Mouse (Mus musculus): ENCODE measurements at regions not wholly inside any gene's neighbourhood (a gene's known extent, or its start where the extent isn't known, plus 50 kb on each side); places are given as distances from the start of the nearest gene placed in this dataset.
"Not testable (repeated sequence)": the region's sequence is repeated elsewhere in the genome, so short reads cannot be mapped to it uniquely, and the experiment has no call there.

DNA sequence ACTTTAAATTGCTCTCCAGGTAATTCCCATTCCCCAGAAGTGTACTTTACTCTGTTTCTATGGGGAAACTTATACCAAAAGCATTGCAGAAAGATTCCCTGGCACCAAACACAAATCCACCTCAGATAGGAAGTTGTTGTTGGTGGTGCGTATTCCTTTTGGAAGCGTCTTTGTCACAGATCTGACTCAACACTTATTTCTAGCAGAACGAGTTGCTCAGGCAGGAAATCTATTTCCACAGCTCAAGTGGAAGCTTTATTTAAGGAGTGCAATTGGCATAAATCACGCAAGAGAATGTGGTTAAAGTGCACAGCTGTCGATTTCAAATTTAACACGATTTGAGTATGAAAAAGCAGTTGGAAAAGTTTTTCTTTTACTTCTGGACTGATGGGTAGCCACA lies 436.9 kb upstream of the Ghitm start:
- no peaks in the 10 kb centered on the region for H3K4me1 ChIP-seq (ENCODE audit: insufficient read depth)

GRCm38 (mm10) chr14:37558258-37558657 lies 423.2 kb upstream of the Ghitm start:
- ATAC-seq: no peak
- no peak overlapping the region for H3K9ac ChIP-seq (replicated peaks)
- no peak for DNase-seq
- H3K9me3 ChIP-seq (ENCODE audit: low read length): no peaks in the 10 kb centered on the region
- WGBS (ENCODE audit: insufficient replicate concordance): 42% methylated on average over 5 of the region's 5 CpGs
- no peak overlapping the region for H3K4me2 ChIP-seq (ENCODE audit: low read depth, low read length)
- no peak overlapping the region for H3K4me3 ChIP-seq (ENCODE audit: low read depth, low read length)
- no peaks in the 10 kb centered on the region for H3K27me3 ChIP-seq (ENCODE audit: insufficient read depth, low read length)
- no peak overlapping the region for H3K27ac ChIP-seq (ENCODE audit: low read depth)
- no peaks in the 10 kb centered on the region for H3K4me1 ChIP-seq (ENCODE audit: insufficient read depth)
- no peak for TF ChIP-seq CTCF (IDR thresholded peaks at IDR 0.05; ENCODE audit: low read depth)
- no peak for TF ChIP-seq EP300 (IDR thresholded peaks at IDR 0.05; ENCODE audit: low read depth)
- H3K36me3 ChIP-seq (replicated peaks; ENCODE audit: insufficient read depth, low read length): no peaks in the 10 kb centered on the region

More for the DNA sequence above, 436.9 kb upstream of the Ghitm start:
- Histone ChIP-seq H3K4me3 (ENCODE audit: low read depth, low read length) (no peak overlapping the region), H3K4me2 (ENCODE audit: low read depth, low read length) (no peak overlapping the region), H3K36me3 (replicated peaks; ENCODE audit: insufficient read depth, low read length) (no peaks in the 10 kb centered on the region), H3K27me3 (ENCODE audit: insufficient read depth, low read length) (no peaks in the 10 kb centered on the region), H3K27ac (ENCODE audit: low read depth) (no peak overlapping the region), H3K9ac (replicated peaks) (no peak overlapping the region), H3K9me3 (ENCODE audit: low read length) (no peaks in the 10 kb centered on the region)
- 59% methylated on average over 6 of the region's 6 CpGs for WGBS (ENCODE audit: insufficient replicate concordance)
- ATAC-seq: no peak
- TF ChIP-seq EP300 (IDR thresholded peaks at IDR 0.05; ENCODE audit: low read depth) (no peak), CTCF (IDR thresholded peaks at IDR 0.05; ENCODE audit: low read depth) (no peak)
- no peak for DNase-seq

GRCm38 (mm10) chr14:37523616-37524015 lies 388.5 kb upstream of the Ghitm start:
- Histone ChIP-seq H3K27ac (ENCODE audit: low read depth) (no peak overlapping the region), H3K27me3 (ENCODE audit: insufficient read depth, low read length) (no peaks in the 10 kb centered on the region), H3K36me3 (replicated peaks; ENCODE audit: insufficient read depth, low read length) (no peaks in the 10 kb centered on the region), H3K4me2 (ENCODE audit: low read depth, low read length) (no peak overlapping the region), H3K9ac (replicated peaks) (no peak overlapping the region), H3K9me3 (ENCODE audit: low read length) (no peaks in the 10 kb centered on the region), H3K4me1 (ENCODE audit: insufficient read depth) (no peaks in the 10 kb centered on the region), H3K4me3 (ENCODE audit: low read depth, low read length) (no peak overlapping the region)
- TF ChIP-seq EP300 (IDR thresholded peaks at IDR 0.05; ENCODE audit: low read depth) (no peak), CTCF (IDR thresholded peaks at IDR 0.05; ENCODE audit: low read depth) (no peak)
- DNase-seq (no peak), ATAC-seq (no peak)

DNA sequence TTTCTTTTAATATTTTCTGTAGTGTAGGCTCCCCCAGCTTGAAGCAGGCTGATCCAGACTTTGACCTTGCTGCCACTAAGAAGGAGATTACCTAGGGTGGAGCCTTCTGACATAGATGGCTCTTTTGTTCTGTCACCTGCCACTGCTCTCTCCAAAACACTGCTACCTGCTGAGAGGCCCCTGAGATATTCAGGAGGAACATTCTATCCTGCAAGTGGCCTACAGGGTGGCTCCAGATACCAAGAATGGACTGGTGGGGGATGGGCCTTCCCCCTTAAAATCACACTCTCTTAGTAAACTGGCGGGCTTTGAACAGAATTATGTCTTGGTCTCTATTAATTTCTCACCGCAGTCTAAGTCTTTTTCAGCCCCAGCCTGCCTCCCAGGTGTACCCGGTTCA lies 385.6 kb upstream of the Ghitm start:
- not testable (repeated sequence) for DNase-seq; H3K4me2 ChIP-seq (ENCODE audit: low read depth, low read length); ATAC-seq; H3K4me1 ChIP-seq (ENCODE audit: insufficient read depth); H3K4me3 ChIP-seq (ENCODE audit: low read depth, low read length); H3K9me3 ChIP-seq (ENCODE audit: low read length); H3K9ac ChIP-seq (replicated peaks); H3K27ac ChIP-seq (ENCODE audit: low read depth); H3K27me3 ChIP-seq (ENCODE audit: insufficient read depth, low read length); H3K36me3 ChIP-seq (replicated peaks; ENCODE audit: insufficient read depth, low read length)
- WGBS (ENCODE audit: insufficient replicate concordance): 77% methylated on average over 3 of the region's 3 CpGs

DNA sequence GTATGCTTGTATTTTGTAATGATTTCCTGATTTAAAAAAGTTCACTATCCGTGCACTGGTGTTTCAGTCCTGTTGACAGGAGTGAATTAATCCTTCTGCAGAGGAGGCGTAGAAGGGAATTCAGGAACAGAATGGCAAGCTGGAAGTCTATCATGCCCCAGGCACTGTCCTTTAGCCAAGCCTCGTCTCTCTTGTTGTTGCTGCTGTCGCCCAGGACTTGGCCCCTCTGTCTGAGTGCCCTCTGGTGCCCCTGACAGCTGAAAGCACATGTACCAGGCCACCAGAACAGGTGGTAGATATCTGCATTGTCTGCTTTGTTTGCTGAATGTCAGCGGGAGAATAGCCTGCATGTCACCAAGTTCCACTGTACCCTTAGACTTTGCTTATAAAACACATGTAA lies 370.2 kb upstream of the Ghitm start:
- no peak overlapping the region for H3K27ac ChIP-seq (ENCODE audit: low read depth)
- H3K4me1 ChIP-seq (ENCODE audit: insufficient read depth): no peaks in the 10 kb centered on the region
- no peak for DNase-seq
- no peaks in the 10 kb centered on the region for H3K27me3 ChIP-seq (ENCODE audit: insufficient read depth, low read length)
- no peak for ATAC-seq
- no peak overlapping the region for H3K4me2 ChIP-seq (ENCODE audit: low read depth, low read length)
- 64% methylated on average over 5 of the region's 5 CpGs for WGBS (ENCODE audit: insufficient replicate concordance)
- no peak overlapping the region for H3K4me3 ChIP-seq (ENCODE audit: low read depth, low read length)
- H3K36me3 ChIP-seq (replicated peaks; ENCODE audit: insufficient read depth, low read length): no peaks in the 10 kb centered on the region
- H3K9me3 ChIP-seq (ENCODE audit: low read length): no peaks in the 10 kb centered on the region
- TF ChIP-seq CTCF (IDR thresholded peaks at IDR 0.05; ENCODE audit: low read depth) (no peak), EP300 (IDR thresholded peaks at IDR 0.05; ENCODE audit: low read depth) (no peak)
- no peak overlapping the region for H3K9ac ChIP-seq (replicated peaks)

DNA sequence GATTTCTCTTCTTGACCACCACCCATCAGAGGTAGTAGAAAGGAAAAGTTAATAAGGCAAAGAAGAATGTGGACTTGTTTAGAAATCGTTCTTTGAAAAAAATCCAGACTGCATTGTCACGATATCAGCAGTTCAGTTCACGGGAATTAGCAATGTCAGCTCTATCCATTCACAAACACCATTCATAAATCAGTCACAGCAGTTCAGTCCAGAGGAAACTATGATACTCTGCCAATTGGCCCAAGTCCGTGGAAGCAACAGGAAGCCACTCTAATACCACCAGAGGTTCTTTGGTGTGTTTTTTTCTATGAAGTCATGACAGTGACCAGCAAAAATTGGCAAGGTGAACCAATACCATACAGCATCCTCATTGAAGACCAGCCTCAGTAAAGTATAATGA lies 355.6 kb upstream of the Ghitm start:
- H3K4me2 ChIP-seq (ENCODE audit: low read depth, low read length): no peak overlapping the region
- ATAC-seq (no peak), DNase-seq (no peak)
- TF ChIP-seq CTCF (IDR thresholded peaks at IDR 0.05; ENCODE audit: low read depth) (no peak), EP300 (IDR thresholded peaks at IDR 0.05; ENCODE audit: low read depth) (no peak)
- no peaks in the 10 kb centered on the region for H3K27me3 ChIP-seq (ENCODE audit: insufficient read depth, low read length)
- H3K9me3 ChIP-seq (ENCODE audit: low read length): no peaks in the 10 kb centered on the region
- H3K9ac ChIP-seq (replicated peaks): no peak overlapping the region
- 51% methylated on average over 4 of the region's 4 CpGs for WGBS (ENCODE audit: insufficient replicate concordance)
- H3K4me3 ChIP-seq (ENCODE audit: low read depth, low read length): no peak overlapping the region
- H3K4me1 ChIP-seq (ENCODE audit: insufficient read depth): no peaks in the 10 kb centered on the region
- H3K36me3 ChIP-seq (replicated peaks; ENCODE audit: insufficient read depth, low read length): no peaks in the 10 kb centered on the region
- H3K27ac ChIP-seq (ENCODE audit: low read depth): no peak overlapping the region

DNA sequence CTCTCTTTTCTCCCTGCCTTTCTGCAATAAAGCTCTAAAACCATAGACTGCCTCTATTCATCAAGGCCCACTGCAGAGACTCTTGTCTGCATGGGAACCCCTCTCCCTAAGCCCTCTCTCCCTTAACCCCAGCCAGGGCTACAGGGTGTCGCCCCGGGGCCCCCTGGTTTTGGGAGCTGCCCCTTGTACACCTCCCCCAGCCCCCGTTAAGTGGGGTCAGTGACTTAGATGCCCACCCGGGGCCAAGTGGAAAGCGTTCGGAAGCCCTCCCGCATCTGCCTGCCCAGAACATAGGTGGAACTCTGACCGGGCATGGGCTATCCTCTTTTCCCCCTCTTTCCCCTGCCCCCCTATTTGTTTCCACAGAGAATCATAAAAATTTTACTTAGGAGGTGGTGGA lies 350.2 kb upstream of the Ghitm start:
- Histone ChIP-seq H3K4me3 (ENCODE audit: low read depth, low read length) (no peak overlapping the region), H3K36me3 (replicated peaks; ENCODE audit: insufficient read depth, low read length) (no peaks in the 10 kb centered on the region), H3K4me1 (ENCODE audit: insufficient read depth) (no peaks in the 10 kb centered on the region), H3K9ac (replicated peaks) (no peak overlapping the region), H3K4me2 (ENCODE audit: low read depth, low read length) (no peak overlapping the region), H3K27me3 (ENCODE audit: insufficient read depth, low read length) (no peaks in the 10 kb centered on the region), H3K9me3 (ENCODE audit: low read length) (no peaks in the 10 kb centered on the region), H3K27ac (ENCODE audit: low read depth) (no peak overlapping the region)
- DNase-seq (no peak), ATAC-seq (no peak)
- 83% methylated on average over 8 of the region's 8 CpGs for WGBS (ENCODE audit: insufficient replicate concordance)
- TF ChIP-seq EP300 (IDR thresholded peaks at IDR 0.05; ENCODE audit: low read depth) (no peak), CTCF (IDR thresholded peaks at IDR 0.05; ENCODE audit: low read depth) (no peak)
